Mouse (Mus musculus) yolk sac, embryonic 10.5 days (tissue): ENCODE data around the gene 1700037H04Rik.
A peak's percentile ranks its signal among the peaks of the same experiment; 100 is the strongest.

Experiments used
- DNase-seq: peaks from one replicate; pipeline ENCODE4 v3.0.0-alpha.2; 2017; ENCODE audit warnings: low spot score

Gene 1700037H04Rik

DNA sequence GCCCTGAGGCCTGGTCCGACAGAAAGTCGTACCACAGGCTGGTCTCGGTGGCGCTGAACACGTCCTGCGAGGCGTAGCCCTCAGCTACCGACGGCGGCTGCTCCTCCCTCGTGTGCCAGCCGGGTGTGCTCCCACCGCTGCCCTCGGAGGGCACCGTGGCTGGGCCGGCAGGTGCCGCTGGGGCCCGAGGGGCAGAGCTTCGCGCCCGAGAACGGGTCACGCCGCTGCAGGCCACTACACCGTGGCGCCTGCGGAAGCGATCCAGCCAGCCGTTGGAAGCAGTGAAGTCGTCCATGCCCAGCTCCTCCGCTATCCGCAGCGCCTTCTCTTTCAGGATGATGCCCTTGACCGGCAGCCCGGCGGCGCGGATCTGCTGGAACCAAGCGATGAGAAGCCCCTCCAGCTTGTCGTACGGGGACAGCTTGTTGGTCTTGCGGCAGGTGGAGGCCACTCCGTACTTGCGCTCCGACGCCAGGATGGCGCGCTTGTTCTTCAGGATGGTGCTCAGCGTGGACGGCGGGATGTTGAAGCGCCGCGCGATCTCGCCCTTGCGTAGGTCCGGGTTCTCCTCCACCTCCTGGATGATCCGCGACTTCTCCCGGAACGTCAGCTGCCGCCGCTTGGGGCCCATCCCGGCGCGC is 19.5 kb upstream of the 1700037H04Rik start:
- DNase-seq: peak; percentile 67

DNA sequence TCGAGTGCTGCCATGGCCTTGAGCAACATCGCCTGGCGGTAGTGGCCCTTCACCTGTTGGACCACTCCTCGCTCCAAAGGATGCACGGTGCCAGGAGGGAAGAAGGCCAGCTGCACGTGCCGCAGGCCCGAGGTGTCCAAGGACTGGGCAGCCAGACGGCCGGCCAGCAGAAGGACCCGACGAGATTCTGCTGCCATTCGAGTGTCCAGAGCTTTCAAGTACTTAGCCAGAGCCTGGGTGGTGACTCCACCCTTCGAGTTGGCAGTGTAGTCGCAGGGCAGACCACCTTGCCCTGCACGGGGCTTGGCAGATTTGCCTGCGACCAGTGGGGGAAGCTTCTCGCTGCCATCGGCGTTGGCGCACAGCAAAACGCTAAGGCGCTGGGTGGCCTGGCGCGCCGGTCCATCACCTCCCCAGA is 19.0 kb upstream of the 1700037H04Rik start:
- peak; percentile 25 for DNase-seq

DNA sequence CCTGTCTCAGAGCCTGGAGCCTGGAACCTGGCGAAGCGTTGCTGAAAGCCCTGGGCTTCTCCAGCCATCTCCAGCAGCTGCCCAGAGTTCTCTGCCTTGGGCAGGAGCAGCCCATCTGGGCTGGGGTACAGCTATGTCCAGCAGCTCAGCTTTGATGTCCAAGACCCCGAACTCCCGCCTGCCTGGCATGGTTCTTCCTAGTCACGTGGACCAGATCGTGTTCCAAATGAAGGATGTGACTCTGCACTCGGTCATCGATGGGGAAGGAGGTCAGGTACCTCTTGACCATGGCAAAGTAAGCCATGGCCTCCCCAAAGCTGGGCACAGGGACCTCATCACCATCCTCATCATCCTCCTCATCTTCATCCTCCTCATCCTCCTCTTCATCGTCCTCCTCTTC is 18.1 kb upstream of the 1700037H04Rik start:
- DNase-seq: no peak

DNA sequence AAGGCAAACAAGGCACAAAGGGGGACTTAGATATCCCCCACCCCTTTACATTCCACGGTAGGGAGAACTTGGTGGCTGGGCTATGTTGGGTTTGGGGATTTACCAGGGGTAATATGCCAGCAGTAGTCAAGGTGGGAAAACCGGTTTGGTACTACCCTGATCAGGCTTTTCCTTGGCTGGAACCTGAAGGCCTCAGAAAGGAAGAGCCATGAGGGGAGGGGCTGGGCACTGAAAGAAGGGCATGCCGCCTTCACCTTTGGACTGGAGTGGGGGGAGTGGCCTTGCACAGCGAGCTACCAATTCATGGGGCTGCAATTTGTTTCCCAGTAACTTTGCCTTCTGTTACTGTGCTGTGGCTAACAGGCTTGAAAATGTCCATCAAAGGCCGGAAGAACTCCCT is 16.6 kb upstream of the 1700037H04Rik start:
- peak; percentile 65 for DNase-seq

DNA sequence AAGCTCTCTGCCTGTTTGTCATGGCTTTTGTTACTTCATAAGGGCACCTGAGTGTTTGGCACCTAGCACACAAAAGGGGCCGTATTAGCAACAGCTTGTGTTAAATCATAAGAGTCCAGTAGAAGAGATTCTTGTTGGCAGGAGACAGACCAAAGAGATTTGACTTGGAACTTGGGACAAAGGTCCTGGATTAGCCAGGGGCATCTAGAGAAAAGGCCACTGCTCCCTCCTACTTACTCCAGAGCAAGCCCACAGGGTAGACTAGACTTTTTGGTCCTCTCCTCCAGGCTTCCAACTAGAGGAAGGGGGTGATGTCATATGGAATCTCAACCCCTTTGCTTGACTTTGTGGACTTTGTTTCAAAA is 16.0 kb upstream of the 1700037H04Rik start:
- no peak for DNase-seq

DNA sequence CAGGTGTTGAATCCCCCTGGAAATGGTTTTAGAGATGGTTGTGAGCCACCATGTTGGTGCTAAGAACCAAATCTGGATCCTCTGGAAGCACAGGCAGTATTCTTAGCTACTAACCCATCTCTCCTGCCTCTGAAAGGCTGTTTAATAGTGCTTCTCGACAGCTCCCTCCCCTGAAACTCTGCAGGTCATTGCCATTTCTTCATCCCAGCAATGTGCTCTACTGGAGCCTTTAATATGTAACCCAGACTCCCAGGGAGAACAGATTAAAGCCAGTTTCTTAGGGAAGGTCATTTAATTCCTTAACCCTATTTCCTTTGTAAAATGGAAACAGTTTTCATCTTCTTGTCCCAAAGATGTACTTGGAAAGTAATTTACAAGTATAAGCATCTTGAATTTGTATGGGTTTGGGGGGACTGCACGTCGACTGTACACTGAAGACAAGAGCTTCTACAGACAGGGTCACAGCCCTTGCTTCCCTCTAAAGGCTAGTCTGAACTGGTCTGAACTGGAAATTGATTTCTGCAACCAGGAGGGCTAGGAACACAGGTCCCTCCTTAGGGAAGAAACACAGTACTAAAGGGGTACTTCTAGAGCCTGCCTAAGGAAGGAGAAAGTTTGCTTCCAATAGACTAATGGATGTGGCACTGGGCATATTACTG is 15.5 kb upstream of the 1700037H04Rik start:
- no peak for DNase-seq

DNA sequence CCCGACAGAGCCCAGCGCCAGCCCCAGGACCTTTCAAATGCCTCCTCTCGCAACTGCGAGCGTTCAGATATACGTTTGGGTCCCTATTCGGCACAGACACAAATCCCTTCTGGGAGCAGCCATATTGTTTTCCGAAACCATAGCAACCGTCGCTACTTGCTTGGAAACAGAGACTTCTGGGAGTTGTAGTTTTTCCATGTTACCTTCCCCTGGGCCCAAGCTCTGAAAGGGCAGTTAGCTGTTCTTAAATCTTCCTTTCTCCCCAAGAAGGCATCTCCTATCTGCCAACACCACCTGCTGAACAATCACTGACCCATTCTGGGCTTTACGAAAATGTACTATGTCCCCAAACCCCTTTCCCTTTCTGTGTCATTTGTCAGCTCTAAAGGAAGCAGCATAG is 14.8 kb upstream of the 1700037H04Rik start:
- DNase-seq: peak; percentile 72

DNA sequence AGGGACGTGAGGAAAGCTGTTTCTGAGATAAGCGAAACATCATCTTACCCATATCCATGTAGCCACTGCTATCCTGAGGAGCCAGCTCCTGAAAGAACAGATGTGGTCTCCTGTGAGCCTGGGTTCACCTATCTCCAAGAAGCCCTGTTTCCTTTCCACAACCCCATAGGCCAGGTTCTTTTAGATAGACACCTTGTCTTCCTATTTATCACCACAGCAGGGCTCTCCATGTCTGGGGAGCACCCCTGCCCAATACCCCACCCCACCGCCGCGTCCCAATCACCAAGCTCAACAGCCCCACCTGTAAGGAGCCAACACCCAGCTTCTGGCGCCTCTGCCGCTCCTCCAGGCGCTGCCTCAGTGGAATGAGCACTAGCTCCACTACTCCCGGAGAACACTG is 12.4 kb upstream of the 1700037H04Rik start:
- no peak for DNase-seq

DNA sequence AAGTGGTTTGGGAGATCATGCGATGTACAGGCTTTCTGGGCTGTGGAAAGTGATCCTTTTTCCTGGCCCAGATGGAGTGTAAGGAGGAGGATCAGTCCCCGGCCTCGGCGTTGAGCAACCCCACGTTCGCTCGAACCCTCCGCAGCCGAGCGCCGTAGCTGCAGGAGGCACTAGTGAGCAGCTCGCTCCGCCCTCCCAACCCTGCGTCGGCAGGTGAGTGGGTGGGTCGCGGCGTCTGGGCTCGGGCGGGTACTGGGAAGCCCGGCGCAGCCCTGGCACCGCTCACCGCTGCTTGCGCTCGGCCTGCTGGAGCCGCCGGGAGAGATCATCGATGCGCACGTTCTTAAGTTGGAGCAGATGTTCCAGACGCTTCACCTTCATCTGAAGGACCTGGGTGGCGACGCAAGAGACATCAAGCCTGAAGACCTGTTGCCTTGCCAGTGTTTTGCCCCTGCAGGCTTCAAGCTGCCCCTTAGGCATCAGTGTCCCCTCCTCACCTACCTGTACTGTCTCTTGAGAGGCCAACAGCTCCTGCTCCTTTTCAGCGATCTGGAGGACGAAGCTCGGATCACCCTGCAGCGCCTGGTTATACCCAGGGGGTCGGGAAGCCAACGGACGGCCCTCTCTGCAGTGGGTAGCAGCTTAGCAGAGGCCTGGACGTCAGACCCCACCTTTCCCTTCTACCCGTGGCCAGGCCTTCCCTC is 11.7 kb upstream of the 1700037H04Rik start:
- no peak for DNase-seq

DNA sequence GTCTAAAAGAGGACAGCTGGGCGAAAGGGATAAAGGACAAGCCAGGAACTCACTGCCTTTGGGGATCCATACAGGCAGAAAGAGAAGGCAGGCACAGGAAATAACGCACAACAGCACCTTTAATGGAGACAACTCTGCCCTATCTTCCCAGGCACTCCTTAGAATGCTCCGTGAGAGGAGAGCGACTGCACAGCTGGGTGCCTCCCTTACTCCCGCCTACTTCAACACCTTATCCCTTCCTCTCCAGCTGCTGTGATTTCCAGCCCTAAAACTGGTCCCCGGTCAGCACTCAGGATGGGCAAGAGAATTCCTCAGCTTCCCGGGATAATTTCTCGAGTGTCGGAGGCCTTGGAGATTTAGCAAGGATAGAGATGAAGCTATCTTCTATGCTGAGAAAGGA is 11.1 kb upstream of the 1700037H04Rik start:
- no peak for DNase-seq

DNA sequence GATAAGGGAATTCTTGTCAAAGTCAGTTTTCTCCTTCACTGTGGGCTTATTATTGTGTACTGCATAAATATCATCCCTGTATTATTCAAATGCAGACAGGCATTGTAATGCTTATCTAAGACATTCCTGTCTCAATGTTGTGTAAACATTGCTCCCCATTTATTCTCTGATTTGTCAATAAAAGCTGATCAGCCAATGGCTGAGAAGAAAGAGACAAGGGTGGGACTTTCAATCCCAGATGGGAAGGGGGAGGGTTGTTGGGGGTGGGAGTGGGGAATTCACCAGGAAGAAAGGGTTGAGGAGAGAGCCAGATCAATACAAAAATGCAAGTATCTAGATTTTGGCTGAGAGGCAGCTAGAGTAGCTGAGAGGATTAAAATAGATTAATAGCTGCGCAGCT is 9.0 kb upstream of the 1700037H04Rik start:
- DNase-seq: no peak

DNA sequence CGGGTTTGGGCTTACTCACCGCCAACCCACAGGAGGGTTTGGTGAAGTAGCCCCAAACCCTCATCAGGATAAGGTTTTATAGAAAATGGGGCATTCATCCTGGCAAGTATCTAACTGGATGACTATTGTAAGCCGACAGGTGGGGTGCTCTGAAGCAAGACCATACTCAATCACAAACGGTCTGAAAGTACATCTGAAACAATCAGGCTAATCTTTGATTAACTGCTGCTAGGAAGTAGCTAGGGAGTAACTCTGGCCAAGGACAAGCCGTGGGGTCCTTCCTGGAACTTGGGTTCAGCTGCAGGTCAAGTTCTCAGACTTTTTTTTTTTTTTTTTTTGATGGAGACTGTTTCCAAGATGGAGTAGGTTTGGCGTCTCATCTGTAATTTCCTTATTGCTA is 8.1 kb upstream of the 1700037H04Rik start:
- DNase-seq: no peak

DNA sequence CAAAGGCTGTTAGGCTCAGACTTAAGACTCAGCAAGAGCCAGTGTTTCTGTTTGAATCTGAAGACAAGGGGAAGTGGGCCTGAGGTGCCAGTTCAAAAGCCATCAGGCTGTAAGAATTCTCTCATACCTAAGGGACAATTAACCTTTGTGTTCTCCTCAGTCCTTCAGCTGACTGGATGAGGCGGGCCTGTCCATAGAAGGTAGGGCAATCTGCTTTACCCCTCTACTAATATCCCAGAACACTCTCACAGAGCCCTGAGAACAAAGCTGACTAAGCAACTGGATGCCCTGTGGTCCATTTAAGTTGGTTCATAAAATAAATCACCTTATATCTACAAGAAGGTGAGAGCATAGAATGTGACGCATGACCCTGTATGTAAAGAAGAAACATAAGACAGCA is 6.3 kb upstream of the 1700037H04Rik start:
- no peak for DNase-seq

DNA sequence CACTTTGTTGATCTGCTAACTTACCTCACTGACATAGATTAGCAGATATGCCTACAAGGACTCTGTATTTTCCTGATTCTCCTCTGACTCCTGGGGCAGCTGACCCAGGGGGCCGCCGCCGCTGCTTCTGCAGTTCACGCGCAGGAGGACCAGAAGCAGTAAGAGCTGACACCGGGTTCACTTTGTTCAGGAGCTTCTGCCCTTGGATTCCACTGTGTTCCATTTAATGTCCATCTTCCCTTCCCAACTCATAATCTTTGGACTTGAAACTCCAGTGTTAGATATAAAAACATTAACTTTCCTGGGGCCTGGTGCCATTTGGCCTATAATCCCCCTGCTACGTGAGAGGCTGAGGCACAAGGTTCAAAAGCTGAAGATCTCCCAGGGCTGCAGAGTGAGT is 4.0 kb upstream of the 1700037H04Rik start:
- DNase-seq: no peak

DNA sequence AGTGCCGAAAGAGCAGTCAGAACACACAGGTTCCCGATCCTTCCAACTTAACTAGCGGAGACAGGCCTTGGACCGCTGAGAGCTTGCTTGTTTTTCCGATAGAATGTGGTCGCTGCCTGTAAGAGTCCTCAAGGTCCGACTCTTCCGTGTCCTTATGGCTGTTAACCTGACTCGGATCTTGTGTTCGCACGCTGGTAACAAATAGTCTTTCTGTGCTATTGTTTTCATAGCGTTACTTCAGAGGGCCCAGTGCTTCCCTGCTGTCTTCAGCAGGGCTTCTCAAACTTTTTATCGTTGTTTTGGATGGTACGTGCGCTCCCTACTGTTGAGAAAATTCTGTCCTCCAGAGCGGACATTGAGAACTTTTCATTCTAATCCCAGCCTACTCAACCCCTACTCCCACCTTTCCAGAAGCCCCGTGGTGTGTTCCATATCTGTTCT is 810 bp upstream of the 1700037H04Rik start:
- no peak for DNase-seq

DNA sequence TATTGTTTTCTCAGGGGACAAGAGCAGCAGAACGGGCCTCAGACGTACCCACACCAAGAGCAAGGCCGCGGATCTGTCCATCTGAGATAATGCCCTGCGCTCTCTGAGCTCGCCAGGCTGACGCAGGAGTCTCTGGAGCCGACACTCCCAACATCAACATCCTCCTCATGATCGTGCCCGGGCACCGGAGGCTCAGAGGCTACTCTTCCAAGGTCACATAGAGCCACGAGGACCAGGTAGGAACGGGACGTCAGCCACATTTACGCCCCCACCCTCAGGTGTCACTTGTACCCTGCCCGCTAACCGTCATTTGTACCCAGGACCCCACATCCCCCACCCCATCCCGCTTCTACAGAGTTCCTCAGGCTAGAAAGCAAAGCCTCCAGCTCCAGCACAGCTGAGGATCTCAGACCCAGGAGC is 380 bp downstream of the 1700037H04Rik start:
- DNase-seq: no peak

DNA sequence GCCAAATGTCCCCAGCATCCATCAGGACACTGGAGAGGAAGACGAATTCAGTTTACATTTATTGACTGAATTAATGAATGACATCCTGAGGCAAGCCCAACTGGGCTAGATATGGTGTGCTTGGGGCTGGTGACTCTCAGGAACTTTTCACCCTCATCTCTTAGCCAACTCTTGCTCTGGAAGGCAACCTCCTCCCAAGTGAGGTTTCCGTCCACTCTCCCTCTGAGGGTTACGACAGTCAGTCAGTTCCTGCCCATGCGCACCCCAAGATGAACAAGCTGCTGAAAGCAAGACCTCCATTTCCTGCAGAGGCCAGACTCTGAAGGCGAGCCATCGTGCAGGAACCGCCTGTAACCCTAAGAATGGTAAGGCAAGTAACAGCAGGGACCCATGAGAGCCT is 2.9 kb downstream of the 1700037H04Rik start:
- DNase-seq: no peak

DNA sequence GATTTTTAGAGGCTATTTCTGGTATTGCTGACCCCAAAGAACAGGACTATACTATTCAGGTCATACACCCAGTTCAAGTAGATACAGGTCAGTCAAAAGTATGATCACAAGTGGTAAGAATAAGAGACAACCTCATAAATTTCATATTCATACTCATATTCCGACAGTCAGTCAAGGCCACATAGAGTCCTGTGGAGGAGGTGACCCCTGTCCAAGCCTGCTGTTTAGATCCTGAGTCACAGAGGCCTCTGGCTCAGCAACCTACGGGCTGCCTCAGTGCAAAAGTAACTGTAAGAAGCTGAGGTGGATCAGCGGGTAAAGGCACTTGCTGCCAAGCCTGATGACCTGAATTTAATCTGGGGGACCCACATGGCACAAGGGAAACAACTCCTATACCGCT is 5.8 kb downstream of the 1700037H04Rik start:
- DNase-seq: no peak

DNA sequence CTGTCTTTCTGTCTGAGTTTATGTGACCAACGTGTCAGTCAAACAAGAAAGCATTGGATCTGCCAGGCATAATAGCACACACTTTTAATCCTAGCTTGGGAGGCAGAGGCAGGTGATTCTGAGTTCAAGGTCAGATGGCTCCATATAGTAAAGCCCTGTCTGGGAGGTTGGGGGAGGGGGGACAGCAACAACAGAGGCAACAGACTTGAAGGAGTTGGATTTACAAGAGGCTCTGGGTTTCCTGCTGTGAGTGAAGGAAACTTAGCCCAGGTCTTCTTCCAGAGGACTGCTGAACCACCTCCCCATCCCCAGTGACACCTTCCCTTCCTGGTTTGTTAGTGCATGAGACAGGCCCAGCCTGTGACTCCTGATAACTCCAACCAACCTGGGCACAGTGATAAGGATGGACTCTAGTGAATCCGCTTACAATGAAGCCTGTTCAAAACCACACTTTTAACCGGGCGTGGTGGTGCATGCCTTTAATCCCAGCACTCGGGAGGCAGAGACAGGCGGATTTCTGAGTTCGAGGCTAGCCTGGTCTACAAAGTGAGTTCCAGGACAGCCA is 7.6 kb downstream of the 1700037H04Rik start:
- DNase-seq: no peak

DNA sequence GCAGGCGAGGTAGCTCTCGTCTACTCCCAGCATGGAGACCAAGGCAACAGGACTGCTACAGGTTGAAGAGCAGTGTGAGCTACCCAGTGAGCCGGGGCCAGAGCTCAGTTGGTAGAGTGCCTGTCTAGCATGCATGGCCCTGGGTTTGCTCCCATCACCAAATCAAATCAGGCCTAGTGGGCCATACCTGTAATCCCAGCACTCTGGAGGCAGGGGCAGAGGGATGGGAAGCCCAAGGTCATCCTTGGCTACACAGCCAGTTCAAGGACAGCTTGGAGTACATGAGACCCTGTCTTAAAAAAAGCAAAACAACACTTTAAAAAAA is 10.7 kb downstream of the 1700037H04Rik start:
- no peak for DNase-seq

DNA sequence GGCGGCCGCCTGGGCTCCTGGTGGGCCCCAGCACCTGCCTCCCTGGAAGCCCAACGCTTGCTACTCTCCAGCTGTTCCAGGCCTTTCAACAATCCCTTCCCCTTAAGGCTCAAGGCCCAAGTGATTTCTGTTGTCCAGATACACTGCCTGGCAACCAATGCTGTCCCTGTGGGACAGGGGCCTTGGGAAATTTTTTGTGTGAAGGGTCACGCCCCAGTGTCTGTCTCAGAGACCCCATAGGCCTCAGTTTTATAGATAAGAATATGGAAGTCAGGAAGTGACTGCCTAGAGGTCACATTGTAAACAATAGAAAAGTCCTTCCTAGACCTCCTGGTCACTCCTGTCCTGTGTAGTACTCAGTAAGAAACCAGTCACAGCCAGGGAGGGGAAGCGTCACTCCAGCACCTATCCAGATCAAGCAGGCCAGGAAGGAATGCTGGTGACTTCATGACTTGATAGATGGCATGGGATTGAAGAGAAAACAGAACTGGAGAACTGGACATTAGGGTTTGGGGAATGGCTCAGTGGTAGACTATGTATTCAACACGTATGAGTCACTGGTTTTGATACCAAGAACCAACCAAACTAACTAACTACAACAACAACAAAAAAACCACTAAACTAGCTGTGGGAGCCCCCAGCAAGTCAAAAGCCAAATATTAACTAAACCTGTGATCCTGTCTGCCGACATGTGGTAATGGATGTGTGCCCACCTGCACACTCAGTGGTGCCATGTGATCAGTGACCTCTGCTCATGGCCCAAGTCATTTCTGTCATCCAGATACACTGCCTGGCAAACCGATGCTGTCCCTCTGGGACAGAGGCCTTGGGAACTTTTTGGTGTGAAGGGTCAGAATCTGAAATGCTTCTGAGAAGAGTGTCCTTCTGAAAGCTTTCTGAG is 11.3 kb downstream of the 1700037H04Rik start:
- no peak for DNase-seq

DNA sequence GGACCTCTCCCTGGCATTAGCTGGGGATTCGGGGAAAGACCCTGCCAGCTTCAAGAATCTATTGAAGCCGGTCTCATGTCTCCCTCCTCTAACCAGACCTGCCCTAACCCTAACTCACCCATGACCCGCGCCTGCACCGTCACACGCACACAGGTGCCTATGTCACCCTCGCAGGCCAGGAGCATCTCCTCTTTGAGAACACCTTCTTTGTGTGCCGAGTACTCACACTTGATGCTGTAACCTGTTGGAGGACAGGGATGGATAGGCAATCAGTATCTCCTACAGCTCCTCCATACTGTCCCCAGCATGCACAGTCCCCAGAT is 12.9 kb downstream of the 1700037H04Rik start:
- no peak for DNase-seq
